Mouse (Mus musculus): ENCODE data around the gene Trabd2b. TPM values are rescaled to one million over a fixed set of nuclear protein-coding genes. Genes with fewer than 3 reads are reported as not detected.

The Trabd2b gene
- polyA plus RNA-seq, 1 experiment from 2014 or later = 0.93 TPM

- Histone ChIP-seq H3K9ac (no peak overlapping the region), H3K27ac (replicated peaks) (no peak overlapping the region), H3K4me2 (no peak overlapping the region), H3K9me3 (no peaks in the 10 kb centered on the region), H3K4me1 (replicated peaks) (peaks cover 11% of the 10 kb centered on the region), H3K4me3 (no peak overlapping the region), H3K36me3 (no peaks in the 10 kb centered on the region), H3K27me3 (peaks cover 24% of the 10 kb centered on the region; the same call in 1 of the 2 replicates)
- ATAC-seq (ENCODE audit: low FRiP score, low read depth) = no peak
- 85% methylated on average over 6 of the region's 6 CpGs for WGBS
Observed at GRCm38 (mm10) chr4:114650551-114650950, 244.0 kb downstream of the Trabd2b start.

- 51% methylated on average over 3 of the region's 3 CpGs for WGBS
- Histone ChIP-seq H3K27ac (replicated peaks) (no peak overlapping the region), H3K9ac (no peak overlapping the region), H3K4me1 (replicated peaks) (peaks cover 11% of the 10 kb centered on the region), H3K27me3 (peaks cover 23% of the 10 kb centered on the region; the same call in 1 of the 2 replicates), H3K4me2 (no peak overlapping the region), H3K4me3 (no peak overlapping the region), H3K36me3 (no peaks in the 10 kb centered on the region), H3K9me3 (no peaks in the 10 kb centered on the region)
- no peak; the same call in 1 of the 2 replicates for ATAC-seq (ENCODE audit: low FRiP score, low read depth)
Observed at GRCm38 (mm10) chr4:114651007-114651406, 244.5 kb downstream of the Trabd2b start.

GRCm38 (mm10) chr4:114651606-114652005 lies 245.1 kb downstream of the Trabd2b start:
- WGBS = 67% methylated on average over 5 of the region's 5 CpGs
- Histone ChIP-seq H3K9ac (no peak overlapping the region), H3K4me3 (no peak overlapping the region), H3K4me1 (replicated peaks) (peaks cover 11% of the 10 kb centered on the region), H3K4me2 (no peak overlapping the region), H3K27me3 (peaks cover 20% of the 10 kb centered on the region; the same call in 1 of the 2 replicates), H3K9me3 (no peaks in the 10 kb centered on the region), H3K36me3 (no peaks in the 10 kb centered on the region), H3K27ac (replicated peaks) (no peak overlapping the region)
- ATAC-seq (ENCODE audit: low FRiP score, low read depth) = no peak

GRCm38 (mm10) chr4:114652400-114652799 lies 245.9 kb downstream of the Trabd2b start:
- no peak overlapping the region for H3K27ac ChIP-seq (replicated peaks)
- H3K4me2 ChIP-seq = no peak overlapping the region
- peaks cover 20% of the 10 kb centered on the region; the same call in 1 of the 2 replicates for H3K27me3 ChIP-seq
- no peaks in the 10 kb centered on the region for H3K9me3 ChIP-seq
- H3K4me1 ChIP-seq (replicated peaks) = peaks cover 11% of the 10 kb centered on the region
- 95% methylated on average over 4 of the region's 4 CpGs for WGBS
- H3K4me3 ChIP-seq = no peak overlapping the region
- H3K9ac ChIP-seq = no peak overlapping the region
- no peaks in the 10 kb centered on the region for H3K36me3 ChIP-seq
- ATAC-seq (ENCODE audit: low FRiP score, low read depth) = no peak

- no peak overlapping the region for H3K9ac ChIP-seq
- no peak for ATAC-seq (ENCODE audit: low FRiP score, low read depth)
- H3K4me3 ChIP-seq = no peak overlapping the region
- H3K27ac ChIP-seq (replicated peaks) = no peak overlapping the region
- H3K36me3 ChIP-seq = no peaks in the 10 kb centered on the region
- no peak overlapping the region for H3K4me2 ChIP-seq
- no peaks in the 10 kb centered on the region for H3K9me3 ChIP-seq
- H3K27me3 ChIP-seq = no peaks in the 10 kb centered on the region
- H3K4me1 ChIP-seq (replicated peaks) = no peaks in the 10 kb centered on the region
- 82% methylated on average over 2 of the region's 2 CpGs for WGBS
Observed at GRCm38 (mm10) chr4:114657933-114658332, 251.4 kb downstream of the Trabd2b start.

GRCm38 (mm10) chr4:114659876-114660275 lies 253.4 kb downstream of the Trabd2b start:
- 66% methylated on average over 5 of the region's 5 CpGs for WGBS
- no peak for ATAC-seq (ENCODE audit: low FRiP score, low read depth)
- Histone ChIP-seq H3K4me1 (replicated peaks) (no peaks in the 10 kb centered on the region), H3K36me3 (no peaks in the 10 kb centered on the region), H3K9me3 (no peaks in the 10 kb centered on the region), H3K9ac (no peak overlapping the region), H3K4me3 (no peak overlapping the region), H3K27me3 (peaks cover 10% of the 10 kb centered on the region), H3K27ac (replicated peaks) (no peak overlapping the region), H3K4me2 (no peak overlapping the region)

- H3K27me3 ChIP-seq = peaks cover 52% of the 10 kb centered on the region
- no peak overlapping the region for H3K27ac ChIP-seq (replicated peaks)
- H3K9me3 ChIP-seq = no peaks in the 10 kb centered on the region
- no peak for ATAC-seq (ENCODE audit: low FRiP score, low read depth)
- H3K4me3 ChIP-seq = no peak overlapping the region
- 80% methylated on average over 9 of the region's 9 CpGs for WGBS
- no peaks in the 10 kb centered on the region for H3K36me3 ChIP-seq
- H3K9ac ChIP-seq = no peak overlapping the region
- H3K4me1 ChIP-seq (replicated peaks) = peaks cover 13% of the 10 kb centered on the region
- H3K4me2 ChIP-seq = no peak overlapping the region
Observed at GRCm38 (mm10) chr4:114664063-114665036, 257.8 kb downstream of the Trabd2b start.

Other genes starting within 250 kb of the Trabd2b start
- gene Skint11, start 243.3 kb upstream of the Trabd2b start, polyA plus RNA-seq (2015; fragmentation: Nextera tagmentation; extraction: Ambion mirVana) = not detected in 2 replicates